Mouse (Mus musculus): Measurements from ENCODE around the gene Acap2. TPM values are rescaled to one million over a fixed set of nuclear protein-coding genes. Genes with fewer than 3 reads are reported as not detected.

The Acap2 gene
- polyA plus RNA-seq, 1 experiment = 53.1 TPM

GRCm38 (mm10) chr16:31131531-31131930 lies 69.5 kb downstream of the Acap2 start:
- Histone ChIP-seq H3K4me3 (ENCODE audit: insufficient read depth, low read length) (no peak overlapping the region), H3K4me1 (ENCODE audit: control insufficient read depth, insufficient read depth, low read length) (no peaks in the 10 kb centered on the region; the same call in 1 of the 2 replicates), H3K27ac (ENCODE audit: insufficient read depth, low read length) (no peak overlapping the region)
- no peak for TF ChIP-seq CTCF (IDR thresholded peaks at IDR 0.05; ENCODE audit: extremely low read depth, insufficient read depth, low read length)
- no peak for TF ChIP-seq POLR2A (IDR thresholded peaks at IDR 0.05; ENCODE audit: extremely low read depth, insufficient read depth, low read length)

DNA sequence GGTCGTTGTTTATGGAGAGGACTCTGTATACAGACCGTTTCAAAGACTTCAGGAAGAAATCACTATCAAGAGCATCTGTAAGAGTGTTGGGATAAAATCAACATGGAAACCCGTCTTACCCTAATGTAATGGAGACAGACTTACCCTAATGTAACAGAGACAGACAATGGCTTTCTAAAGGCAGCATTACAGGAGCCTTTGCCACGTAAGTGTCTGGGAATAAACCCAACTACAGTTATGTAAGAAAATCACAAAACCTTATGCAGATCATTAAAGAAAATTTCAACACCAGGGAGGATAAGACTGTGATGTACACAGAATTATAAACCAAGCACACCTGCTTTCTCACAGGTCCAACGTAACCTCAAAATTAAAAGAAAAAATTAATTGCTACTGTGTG lies 72.9 kb downstream of the Acap2 start:
- Histone ChIP-seq H3K4me1 (ENCODE audit: control insufficient read depth, insufficient read depth, low read length) (no peaks in the 10 kb centered on the region; the same call in 1 of the 2 replicates), H3K27ac (ENCODE audit: insufficient read depth, low read length) (no peak overlapping the region), H3K4me3 (ENCODE audit: insufficient read depth, low read length) (no peak overlapping the region)
- no peak for TF ChIP-seq CTCF (IDR thresholded peaks at IDR 0.05; ENCODE audit: extremely low read depth, insufficient read depth, low read length)

GRCm38 (mm10) chr16:31124991-31125390 lies 76.1 kb downstream of the Acap2 start:
- TF ChIP-seq CTCF (IDR thresholded peaks at IDR 0.05; ENCODE audit: extremely low read depth, insufficient read depth, low read length) (no peak), POLR2A (IDR thresholded peaks at IDR 0.05; ENCODE audit: extremely low read depth, insufficient read depth, low read length) (no peak)
- no peak overlapping the region for H3K4me3 ChIP-seq (ENCODE audit: insufficient read depth, low read length)

DNA sequence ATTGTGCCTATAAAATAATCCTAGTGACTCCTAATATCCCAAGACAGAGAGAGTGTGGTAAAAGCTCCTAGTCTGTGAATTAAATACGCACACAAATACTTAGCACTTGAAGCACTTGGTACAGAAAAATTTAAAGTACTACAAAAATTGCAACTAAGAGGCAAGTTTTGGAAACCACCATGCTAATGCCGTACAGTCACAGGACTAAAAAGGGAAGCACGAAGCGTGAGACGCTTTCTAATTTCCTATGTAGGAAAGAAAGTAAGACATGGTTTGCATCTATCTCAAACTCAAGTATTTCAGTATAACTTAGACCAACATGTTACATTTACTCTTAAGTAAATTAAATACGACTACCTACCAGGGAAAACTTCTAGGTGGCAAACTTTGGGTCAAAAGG lies 79.4 kb downstream of the Acap2 start:
- Histone ChIP-seq H3K4me3 (ENCODE audit: insufficient read depth, low read length) (no peak overlapping the region), H3K4me1 (ENCODE audit: control insufficient read depth, insufficient read depth, low read length) (no peaks in the 10 kb centered on the region)
- no peak for TF ChIP-seq CTCF (IDR thresholded peaks at IDR 0.05; ENCODE audit: extremely low read depth, insufficient read depth, low read length)
- no peak for TF ChIP-seq POLR2A (IDR thresholded peaks at IDR 0.05; ENCODE audit: extremely low read depth, insufficient read depth, low read length)

More at GRCm38 (mm10) chr16:31124991-31125390, 76.1 kb downstream of the Acap2 start:
- H3K27ac ChIP-seq (ENCODE audit: insufficient read depth, low read length) = no peak overlapping the region
- no peaks in the 10 kb centered on the region; the same call in 1 of the 2 replicates for H3K4me1 ChIP-seq (ENCODE audit: control insufficient read depth, insufficient read depth, low read length)

GRCm38 (mm10) chr16:31113596-31113995 lies 87.4 kb downstream of the Acap2 start:
- H3K4me1 ChIP-seq (ENCODE audit: control insufficient read depth, insufficient read depth, low read length) = no peaks in the 10 kb centered on the region
- no peak overlapping the region for H3K4me3 ChIP-seq (ENCODE audit: insufficient read depth, low read length)
- no peak overlapping the region for H3K27ac ChIP-seq (ENCODE audit: insufficient read depth, low read length)
- TF ChIP-seq POLR2A (IDR thresholded peaks at IDR 0.05; ENCODE audit: extremely low read depth, insufficient read depth, low read length) (no peak), CTCF (IDR thresholded peaks at IDR 0.05; ENCODE audit: extremely low read depth, insufficient read depth, low read length) (no peak)

More for the DNA sequence above, 79.4 kb downstream of the Acap2 start:
- H3K27ac ChIP-seq (ENCODE audit: insufficient read depth, low read length) = no peak overlapping the region

GRCm38 (mm10) chr16:31101352-31101751 lies 99.7 kb downstream of the Acap2 start:
- Histone ChIP-seq H3K27ac (ENCODE audit: insufficient read depth, low read length) (no peak overlapping the region), H3K4me1 (ENCODE audit: control insufficient read depth, insufficient read depth, low read length) (no peaks in the 10 kb centered on the region), H3K4me3 (ENCODE audit: insufficient read depth, low read length) (no peak overlapping the region)
- TF ChIP-seq CTCF (IDR thresholded peaks at IDR 0.05; ENCODE audit: extremely low read depth, insufficient read depth, low read length) (no peak), POLR2A (IDR thresholded peaks at IDR 0.05; ENCODE audit: extremely low read depth, insufficient read depth, low read length) (no peak)

GRCm38 (mm10) chr16:31099906-31100305 lies 101.1 kb downstream of the Acap2 start:
- no peak overlapping the region for H3K27ac ChIP-seq (ENCODE audit: insufficient read depth, low read length)
- no peak overlapping the region for H3K4me3 ChIP-seq (ENCODE audit: insufficient read depth, low read length)
- TF ChIP-seq CTCF (IDR thresholded peaks at IDR 0.05; ENCODE audit: extremely low read depth, insufficient read depth, low read length) (no peak), POLR2A (IDR thresholded peaks at IDR 0.05; ENCODE audit: extremely low read depth, insufficient read depth, low read length) (no peak)
- H3K4me1 ChIP-seq (ENCODE audit: control insufficient read depth, insufficient read depth, low read length) = no peaks in the 10 kb centered on the region

GRCm38 (mm10) chr16:31094036-31094435 lies 107.0 kb downstream of the Acap2 start:
- Histone ChIP-seq H3K4me3 (ENCODE audit: insufficient read depth, low read length) (no peak overlapping the region), H3K27ac (ENCODE audit: insufficient read depth, low read length) (no peak overlapping the region), H3K4me1 (ENCODE audit: control insufficient read depth, insufficient read depth, low read length) (no peaks in the 10 kb centered on the region)
- TF ChIP-seq CTCF (IDR thresholded peaks at IDR 0.05; ENCODE audit: extremely low read depth, insufficient read depth, low read length) (no peak), POLR2A (IDR thresholded peaks at IDR 0.05; ENCODE audit: extremely low read depth, insufficient read depth, low read length) (no peak)

DNA sequence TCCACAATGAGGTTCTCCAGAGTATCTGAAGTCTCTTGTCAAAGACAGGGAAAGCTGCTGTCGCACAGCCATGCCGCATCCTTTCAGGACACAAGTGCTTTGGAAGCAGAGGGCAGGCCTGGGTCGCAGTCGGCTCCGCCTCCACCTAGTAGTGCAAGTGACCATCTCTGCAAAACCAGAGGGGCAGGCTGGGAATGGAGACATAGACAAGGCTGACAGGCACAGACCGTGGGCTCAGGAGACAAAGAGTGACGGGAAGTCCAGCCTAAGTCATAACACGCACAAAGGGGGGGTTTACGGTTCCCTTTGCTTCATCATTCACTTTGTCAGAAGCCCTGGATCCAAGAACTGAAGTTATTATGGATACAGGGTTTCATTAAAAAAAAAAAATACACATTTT lies 107.9 kb downstream of the Acap2 start:
- Histone ChIP-seq H3K4me1 (ENCODE audit: control insufficient read depth, insufficient read depth, low read length) (no peaks in the 10 kb centered on the region), H3K4me3 (ENCODE audit: insufficient read depth, low read length) (no peak overlapping the region), H3K27ac (ENCODE audit: insufficient read depth, low read length) (no peak overlapping the region)
- TF ChIP-seq POLR2A (IDR thresholded peaks at IDR 0.05; ENCODE audit: extremely low read depth, insufficient read depth, low read length) (no peak), CTCF (IDR thresholded peaks at IDR 0.05; ENCODE audit: extremely low read depth, insufficient read depth, low read length) (no peak)

GRCm38 (mm10) chr16:31081891-31082290 lies 119.2 kb downstream of the Acap2 start:
- no peak for TF ChIP-seq POLR2A (IDR thresholded peaks at IDR 0.05; ENCODE audit: extremely low read depth, insufficient read depth, low read length)
- TF ChIP-seq CTCF (IDR thresholded peaks at IDR 0.05; ENCODE audit: extremely low read depth, insufficient read depth, low read length) = no peak
- Histone ChIP-seq H3K4me1 (ENCODE audit: control insufficient read depth, insufficient read depth, low read length) (peaks cover 2% of the 10 kb centered on the region; the same call in 1 of the 2 replicates), H3K27ac (ENCODE audit: insufficient read depth, low read length) (no peak overlapping the region), H3K4me3 (ENCODE audit: insufficient read depth, low read length) (no peak overlapping the region)
